Mouse (Mus musculus): ENCODE data around the gene Ifit1bl2. TPM values are rescaled to one million over a fixed set of nuclear protein-coding genes. Genes with fewer than 3 reads are reported as not detected.
"Not testable (repeated sequence)": the region's sequence is repeated elsewhere in the genome, so short reads cannot be mapped to it uniquely, and the experiment has no call there.

Ifit1bl2 gene
- polyA plus RNA-seq, 1 experiment from 2014 or later, result 0.04 TPM

GRCm38 (mm10) chr19:34599250-34599649 lies 41.3 kb downstream of the Ifit1bl2 start:
- not testable (repeated sequence) for DNase-seq (ENCODE audit: low spot score); H3K36me3 ChIP-seq

GRCm38 (mm10) chr19:34598341-34598740 lies 42.2 kb downstream of the Ifit1bl2 start:
- Histone ChIP-seq H3K27ac (no peak overlapping the region), H3K27me3 (ENCODE audit: insufficient read depth, poor library complexity, severe bottlenecking) (no peaks in the 10 kb centered on the region), H3K36me3 (no peaks in the 10 kb centered on the region), H3K9me3 (no peaks in the 10 kb centered on the region), H3K4me1 (replicated peaks) (no peaks in the 10 kb centered on the region), H3K4me3 (no peak overlapping the region)
- DNase-seq (ENCODE audit: low spot score), result no peak
- 86% methylated on average over 2 of the region's 2 CpGs for WGBS

More at GRCm38 (mm10) chr19:34599250-34599649, 41.3 kb downstream of the Ifit1bl2 start:
- not testable (repeated sequence) for H3K4me3 ChIP-seq; H3K27ac ChIP-seq; H3K9me3 ChIP-seq; H3K4me1 ChIP-seq (replicated peaks); H3K27me3 ChIP-seq (ENCODE audit: insufficient read depth, poor library complexity, severe bottlenecking)

- Histone ChIP-seq H3K27ac (no peak overlapping the region), H3K9me3 (no peaks in the 10 kb centered on the region), H3K36me3 (no peaks in the 10 kb centered on the region), H3K27me3 (ENCODE audit: insufficient read depth, poor library complexity, severe bottlenecking) (no peaks in the 10 kb centered on the region), H3K4me3 (no peak overlapping the region), H3K4me1 (replicated peaks) (no peaks in the 10 kb centered on the region)
- no peak for DNase-seq (ENCODE audit: low spot score)
Observed at GRCm38 (mm10) chr19:34596811-34597210, 43.7 kb downstream of the Ifit1bl2 start.

- not testable (repeated sequence) for DNase-seq (ENCODE audit: low spot score); H3K4me1 ChIP-seq (replicated peaks); H3K36me3 ChIP-seq; H3K27ac ChIP-seq; H3K9me3 ChIP-seq; H3K27me3 ChIP-seq (ENCODE audit: insufficient read depth, poor library complexity, severe bottlenecking); H3K4me3 ChIP-seq
- 82% methylated on average over 3 of the region's 3 CpGs for WGBS
Observed at GRCm38 (mm10) chr19:34594523-34594922, 46.0 kb downstream of the Ifit1bl2 start.

GRCm38 (mm10) chr19:34593456-34593855 lies 47.1 kb downstream of the Ifit1bl2 start:
- WGBS, result 91% methylated on average over 2 of the region's 2 CpGs
- Histone ChIP-seq H3K9me3 (no peaks in the 10 kb centered on the region), H3K36me3 (no peaks in the 10 kb centered on the region), H3K4me1 (replicated peaks) (no peaks in the 10 kb centered on the region), H3K4me3 (no peak overlapping the region), H3K27ac (no peak overlapping the region), H3K27me3 (ENCODE audit: insufficient read depth, poor library complexity, severe bottlenecking) (no peaks in the 10 kb centered on the region)
- no peak for DNase-seq (ENCODE audit: low spot score)

- Histone ChIP-seq H3K27ac (no peak overlapping the region), H3K4me3 (no peak overlapping the region), H3K9me3 (no peaks in the 10 kb centered on the region), H3K4me1 (replicated peaks) (no peaks in the 10 kb centered on the region), H3K27me3 (ENCODE audit: insufficient read depth, poor library complexity, severe bottlenecking) (no peaks in the 10 kb centered on the region), H3K36me3 (no peaks in the 10 kb centered on the region)
- no peak for DNase-seq (ENCODE audit: low spot score)
Observed at GRCm38 (mm10) chr19:34588959-34589358, 51.6 kb downstream of the Ifit1bl2 start.

- not testable (repeated sequence) for H3K9me3 ChIP-seq; H3K27me3 ChIP-seq (ENCODE audit: insufficient read depth, poor library complexity, severe bottlenecking); H3K4me1 ChIP-seq (replicated peaks); H3K36me3 ChIP-seq; H3K4me3 ChIP-seq; H3K27ac ChIP-seq; DNase-seq (ENCODE audit: low spot score)
- 84% methylated on average over 9 of the region's 12 CpGs for WGBS
Observed at GRCm38 (mm10) chr19:34587898-34588692, 52.4 kb downstream of the Ifit1bl2 start.

GRCm38 (mm10) chr19:34585740-34586458 lies 54.6 kb downstream of the Ifit1bl2 start:
- H3K36me3 ChIP-seq; H3K27ac ChIP-seq; H3K9me3 ChIP-seq; H3K4me3 ChIP-seq; H3K27me3 ChIP-seq (ENCODE audit: insufficient read depth, poor library complexity, severe bottlenecking); DNase-seq (ENCODE audit: low spot score); H3K4me1 ChIP-seq (replicated peaks): not testable (repeated sequence)
- WGBS, result 74% methylated on average over 5 of the region's 5 CpGs

- DNase-seq (ENCODE audit: low spot score); H3K9me3 ChIP-seq; H3K4me3 ChIP-seq; H3K27ac ChIP-seq; H3K27me3 ChIP-seq (ENCODE audit: insufficient read depth, poor library complexity, severe bottlenecking); H3K36me3 ChIP-seq; H3K4me1 ChIP-seq (replicated peaks): not testable (repeated sequence)
- WGBS, result 77% methylated on average over 2 of the region's 2 CpGs
Observed at GRCm38 (mm10) chr19:34583126-34583766, 57.3 kb downstream of the Ifit1bl2 start, which contains the start of gene Ifit3. Gene Ifit3, plus strand, starts transcription at chr19:34583531.

- H3K27ac ChIP-seq; H3K9me3 ChIP-seq; H3K4me1 ChIP-seq (replicated peaks); H3K4me3 ChIP-seq; DNase-seq (ENCODE audit: low spot score); H3K36me3 ChIP-seq; H3K27me3 ChIP-seq (ENCODE audit: insufficient read depth, poor library complexity, severe bottlenecking): not testable (repeated sequence)
- WGBS, result 88% methylated on average over 2 of the region's 2 CpGs
Observed at GRCm38 (mm10) chr19:34582696-34583095, 57.8 kb downstream of the Ifit1bl2 start.

GRCm38 (mm10) chr19:34577121-34577520 lies 63.4 kb downstream of the Ifit1bl2 start:
- WGBS, result 76% methylated on average over 1 of the region's 1 CpGs
- Histone ChIP-seq H3K9me3 (no peaks in the 10 kb centered on the region), H3K27ac (no peak overlapping the region), H3K27me3 (ENCODE audit: insufficient read depth, poor library complexity, severe bottlenecking) (no peaks in the 10 kb centered on the region), H3K4me1 (replicated peaks) (no peaks in the 10 kb centered on the region), H3K4me3 (no peak overlapping the region), H3K36me3 (no peaks in the 10 kb centered on the region)
- no peak for DNase-seq (ENCODE audit: low spot score)

- 90% methylated on average over 5 of the region's 5 CpGs for WGBS
- no peaks in the 10 kb centered on the region for H3K9me3 ChIP-seq
- DNase-seq (ENCODE audit: low spot score), result no peak
- no peaks in the 10 kb centered on the region for H3K36me3 ChIP-seq
- no peak overlapping the region for H3K27ac ChIP-seq
- H3K27me3 ChIP-seq (ENCODE audit: insufficient read depth, poor library complexity, severe bottlenecking), result no peaks in the 10 kb centered on the region
- H3K4me1 ChIP-seq (replicated peaks), result no peaks in the 10 kb centered on the region
- no peak overlapping the region for H3K4me3 ChIP-seq
Observed at GRCm38 (mm10) chr19:34573650-34574049, 66.9 kb downstream of the Ifit1bl2 start.

GRCm38 (mm10) chr19:34571080-34571479 lies 69.5 kb downstream of the Ifit1bl2 start:
- DNase-seq (ENCODE audit: low spot score), result no peak
- Histone ChIP-seq H3K4me1 (replicated peaks) (no peaks in the 10 kb centered on the region; the same call in 1 of the 2 replicates), H3K27me3 (ENCODE audit: insufficient read depth, poor library complexity, severe bottlenecking) (no peaks in the 10 kb centered on the region), H3K4me3 (no peak overlapping the region), H3K9me3 (no peaks in the 10 kb centered on the region), H3K27ac (no peak overlapping the region), H3K36me3 (no peaks in the 10 kb centered on the region)
- whole genome bisulfite sequencing, result 84% methylated on average over 1 of the region's 1 CpGs
